Comparison of ENCODE assay signal across 16 mouse cellular contexts in the genomic region with DNA sequence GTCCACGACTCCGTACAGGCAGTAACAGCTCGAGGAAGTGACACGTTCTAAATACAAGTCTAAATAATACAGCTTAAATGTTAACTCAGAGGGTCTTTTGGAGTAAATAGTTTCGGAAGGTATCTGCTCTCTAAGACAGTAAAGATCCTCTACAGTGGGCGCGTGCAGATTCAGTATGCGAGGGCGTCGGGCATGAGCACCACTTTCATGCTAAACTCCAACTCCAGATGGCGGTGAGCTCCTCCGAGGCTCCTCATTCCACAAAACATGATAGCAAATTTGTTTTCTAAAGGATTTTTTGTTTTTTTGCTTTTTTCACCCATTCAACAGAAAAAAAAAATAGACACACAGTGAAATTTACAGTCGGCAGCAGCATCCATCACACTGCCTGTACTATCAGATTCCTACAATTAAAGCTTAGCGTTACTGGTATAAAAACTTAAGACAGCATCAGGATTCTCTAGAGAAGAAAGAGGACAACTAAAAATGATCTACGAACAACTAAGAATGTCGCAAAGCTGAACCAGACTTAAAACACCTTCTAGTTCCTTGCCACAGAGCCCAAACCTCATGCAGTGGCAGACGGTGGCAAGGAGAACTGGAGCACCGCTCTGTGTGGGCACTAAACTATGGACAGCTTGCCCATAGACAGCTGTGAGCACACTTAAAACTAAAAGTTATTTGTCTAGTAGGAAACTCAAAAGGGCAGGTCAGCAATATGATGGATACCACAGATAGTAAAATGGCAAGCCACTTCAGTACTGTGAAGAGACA. TPM values are rescaled to one million over a fixed set of nuclear protein-coding genes. Genes with fewer than 3 reads are reported as not detected.
"Had no signal": no experiment of that assay in that cellular context is flagged by ENCODE, and none has a peak within 500 bp of the region (broad histone marks: within the 10 kb centered on the region; RNA-seq: fewer than 3 reads in every experiment).

No protein-coding gene starts in this region.

- DNase-seq: kidney, adult 2 months; kidney, postnatal 25 days; liver, embryonic 13.5 days; lung, adult 2 months; lung, postnatal 14 days; lung, postnatal 4 days; midbrain, embryonic 14.5 days; spleen, adult 18-20 months; thymus, adult 18-20 months; thymus, postnatal 36 days had no signal

RNA-seq across cellular contexts. Expression of gene Birc7, which starts 24.2 kb away (rescaled TPM):
- total RNA-seq: layer of hippocampus, postnatal 10 days; left cerebral cortex, adult 18-20 months; liver, adult 2 months; megakaryocyte progenitor cell, adult 5-6 weeks; megakaryocyte-erythroid progenitor cell, adult 5-6 weeks; midbrain, postnatal 0 days had no signal

RNA-seq across cellular contexts. Expression of gene Nkain4, which starts 49.9 kb away (rescaled TPM):
- total RNA-seq: megakaryocyte progenitor cell, adult 5-6 weeks; megakaryocyte-erythroid progenitor cell, adult 5-6 weeks had no signal
